Mouse (Mus musculus) midbrain, embryonic 14.5 days (tissue): ENCODE results near the gene Ncapd2. TPM values are rescaled to one million over a fixed set of nuclear protein-coding genes. Genes with fewer than 3 reads are reported as not detected.
A peak's percentile ranks its signal among the peaks of the same experiment; 100 is the strongest.

ENCODE experiments used
- ATAC-seq: fragments of 200-750 bp; cut with Nextera tagmentation; 2 replicates; pipeline ENCODE4 v1.8.0; 2017; ENCODE audit warnings: moderate number of reproducible peaks, moderate library complexity; ENCODE audit not compliant: low FRiP score, low TSS enrichment
- DNase-seq: peaks from one replicate; pipeline ENCODE4 v3.0.0-alpha.2; 2015
- H3K27ac ChIP-seq: fragments of 300-500 bp; sonication (generic); replicated peaks from 2 replicates; pipeline ENCODE4 v1.5.1; 2014; ENCODE audit warnings: mild to moderate bottlenecking, low read depth, low read length, moderate library complexity
- H3K27me3 ChIP-seq: fragments of 300-500 bp; sonication (generic); 2 replicates; pipeline ENCODE4 v1.6.1; 2014; ENCODE audit warnings: low read length, control low read depth, mixed read lengths; ENCODE audit not compliant: control insufficient read depth, insufficient read depth
- H3K36me3 ChIP-seq: fragments of 300-500 bp; sonication (generic); 2 replicates; pipeline ENCODE4 v1.6.1; 2014; ENCODE audit warnings: low read length, control low read depth; ENCODE audit not compliant: control insufficient read depth, insufficient read depth
- H3K4me1 ChIP-seq: fragments of 300-500 bp; sonication (generic); 2 replicates; pipeline ENCODE4 v1.6.1; 2014; ENCODE audit warnings: mild to moderate bottlenecking, antibody characterized with exemption, low read length, control low read depth; ENCODE audit not compliant: control insufficient read depth, insufficient read depth
- H3K4me2 ChIP-seq: fragments of 300-500 bp; sonication (generic); 2 replicates; pipeline ENCODE4 v1.6.1; 2014; ENCODE audit warnings: mild to moderate bottlenecking, low read length, moderate library complexity
- H3K4me3 ChIP-seq: fragments of 300-500 bp; sonication (generic); replicated peaks from 2 replicates; pipeline ENCODE4 v1.5.1; 2014; ENCODE audit warnings: low read depth, low read length
- H3K9ac ChIP-seq: fragments of 300-500 bp; sonication (generic); replicated peaks from 2 replicates; pipeline ENCODE4 v1.6.1; 2014; ENCODE audit warnings: mild to moderate bottlenecking, low read length, moderate library complexity
- H3K9me3 ChIP-seq: fragments of 300-500 bp; sonication (generic); 2 replicates; pipeline ENCODE4 v1.6.1; 2016; ENCODE audit warnings: low read length, control low read depth, mixed read lengths; ENCODE audit not compliant: control insufficient read depth
- WGBS: fragments of 180-500 bp; shearing (Covaris S2); extraction: QIAGEN DNeasy Blood & Tissue Kit; methylation state at CpG from one replicate; pipeline ENCODE4 v1.1.7; 2014; 5-methylcytosine and 5-hydroxymethylcytosine counted together
- polyA plus RNA-seq: library from polyadenylated mRNA; unstranded; fragments of >200 nt; fragmentation: Nextera tagmentation; extraction: Ambion mirVana; gene quantifications from 2 replicates; pipeline ENCODE4 v1.2.1, GENCODE M21; 2014

Gene Ncapd2
- polyA plus RNA-seq, 1 experiment from 2014 or later = 50.3 TPM

GRCm38 (mm10) chr6:125221115-125221745 lies 29.7 kb upstream of the Ncapd2 start:
- DNase-seq (no peak), ATAC-seq (no peak)
- 92% methylated on average over 20 of the region's 20 CpGs for WGBS
- H3K9ac ChIP-seq = no peak overlapping the region
- H3K4me1 ChIP-seq = peaks cover 4% of the 10 kb centered on the region
- no peak overlapping the region for H3K27ac ChIP-seq
- H3K9me3 ChIP-seq = no peaks in the 10 kb centered on the region
- no peak overlapping the region for H3K4me3 ChIP-seq
- H3K27me3 ChIP-seq = no peaks in the 10 kb centered on the region
- H3K36me3 ChIP-seq = 0 out of 2 replicates have a peak, but pooled peaks cover 7% of the 10 kb centered on the region
- no peak overlapping the region for H3K4me2 ChIP-seq

GRCm38 (mm10) chr6:125218963-125219362 lies 27.5 kb upstream of the Ncapd2 start:
- WGBS = 79% methylated on average over 4 of the region's 4 CpGs
- Histone ChIP-seq H3K9me3 (no peaks in the 10 kb centered on the region), H3K27me3 (0 out of 2 replicates have a peak, but pooled peaks cover under 1% of the 10 kb centered on the region), H3K36me3 (0 out of 2 replicates have a peak, but pooled peaks cover 2% of the 10 kb centered on the region), H3K9ac (no peak overlapping the region), H3K4me1 (peaks cover 8% of the 10 kb centered on the region), H3K4me2 (no peak overlapping the region), H3K4me3 (no peak overlapping the region), H3K27ac (no peak overlapping the region)
- DNase-seq = peak; percentile 73
- no peak for ATAC-seq

- DNase-seq (no peak), ATAC-seq (no peak)
- Histone ChIP-seq H3K9me3 (no peaks in the 10 kb centered on the region), H3K4me1 (peaks cover 8% of the 10 kb centered on the region), H3K27ac (no peak overlapping the region), H3K27me3 (peaks cover 4% of the 10 kb centered on the region; the same call in 1 of the 2 replicates), H3K4me2 (no peak overlapping the region), H3K9ac (no peak overlapping the region), H3K36me3 (0 out of 2 replicates have a peak, but pooled peaks cover 2% of the 10 kb centered on the region), H3K4me3 (no peak overlapping the region)
- 89% methylated on average over 11 of the region's 11 CpGs for WGBS
These were observed 26.4 kb upstream of the Ncapd2 start for GRCm38 (mm10) chr6:125217899-125218298.

- ATAC-seq = no peak
- Histone ChIP-seq H3K9ac (no peak overlapping the region), H3K9me3 (no peaks in the 10 kb centered on the region), H3K27me3 (peaks cover 4% of the 10 kb centered on the region; the same call in 1 of the 2 replicates), H3K4me2 (no peak overlapping the region), H3K4me3 (no peak overlapping the region), H3K36me3 (0 out of 2 replicates have a peak, but pooled peaks cover 2% of the 10 kb centered on the region), H3K4me1 (peaks cover 8% of the 10 kb centered on the region), H3K27ac (no peak overlapping the region)
- 83% methylated on average over 2 of the region's 2 CpGs for WGBS
- DNase-seq = no peak
These were observed 25.4 kb upstream of the Ncapd2 start for GRCm38 (mm10) chr6:125216898-125217297.

- 0 out of 2 replicates have a peak, but pooled peaks cover 2% of the 10 kb centered on the region for H3K36me3 ChIP-seq
- peak within 1 kb of the TSS; percentile 74 for H3K27ac ChIP-seq
- peak within 1 kb of the TSS; percentile 74 for H3K4me3 ChIP-seq
- WGBS = under 1% methylated on average over 48 of the region's 48 CpGs
- peaks cover 8% of the 10 kb centered on the region for H3K4me1 ChIP-seq
- peak within 1 kb of the TSS; percentile 95 for H3K4me2 ChIP-seq
- peak; percentile 96 for ATAC-seq
- DNase-seq = peak; percentile 98
- H3K27me3 ChIP-seq = peaks cover 4% of the 10 kb centered on the region; the same call in 1 of the 2 replicates
- peak within 1 kb of the TSS; percentile 73 for H3K9ac ChIP-seq
- H3K9me3 ChIP-seq = no peaks in the 10 kb centered on the region
These were observed 23.9 kb upstream of the Ncapd2 start, which contains the start of gene Vamp1 for GRCm38 (mm10) chr6:125215148-125215954. Gene Vamp1 (plus strand): TSS chr6:125215551.

GRCm38 (mm10) chr6:125213715-125214114 lies 22.2 kb upstream of the Ncapd2 start:
- Histone ChIP-seq H3K4me2 (no peak overlapping the region), H3K9ac (no peak overlapping the region), H3K4me3 (no peak overlapping the region), H3K36me3 (no peaks in the 10 kb centered on the region), H3K9me3 (no peaks in the 10 kb centered on the region), H3K27ac (no peak overlapping the region), H3K27me3 (peaks cover 4% of the 10 kb centered on the region; the same call in 1 of the 2 replicates), H3K4me1 (peaks cover 8% of the 10 kb centered on the region)
- 80% methylated on average over 6 of the region's 6 CpGs for WGBS
- no peak for DNase-seq
- no peak for ATAC-seq

GRCm38 (mm10) chr6:125213129-125213528 lies 21.6 kb upstream of the Ncapd2 start:
- DNase-seq = no peak
- Histone ChIP-seq H3K27ac (no peak overlapping the region), H3K9ac (no peak overlapping the region), H3K4me1 (peaks cover 8% of the 10 kb centered on the region), H3K36me3 (no peaks in the 10 kb centered on the region), H3K9me3 (no peaks in the 10 kb centered on the region), H3K4me2 (no peak overlapping the region), H3K27me3 (peaks cover 4% of the 10 kb centered on the region; the same call in 1 of the 2 replicates), H3K4me3 (no peak overlapping the region)
- 76% methylated on average over 6 of the region's 6 CpGs for WGBS
- ATAC-seq = no peak

- Histone ChIP-seq H3K27ac (no peak overlapping the region), H3K4me1 (peaks cover 8% of the 10 kb centered on the region), H3K27me3 (peaks cover 4% of the 10 kb centered on the region; the same call in 1 of the 2 replicates), H3K36me3 (no peaks in the 10 kb centered on the region), H3K4me3 (no peak overlapping the region), H3K4me2 (no peak overlapping the region), H3K9ac (no peak overlapping the region), H3K9me3 (no peaks in the 10 kb centered on the region)
- no peak for ATAC-seq
- WGBS = 64% methylated on average over 2 of the region's 2 CpGs
- no peak for DNase-seq
These were observed 21.1 kb upstream of the Ncapd2 start for GRCm38 (mm10) chr6:125212621-125213020.
